Mouse (Mus musculus): ENCODE measurements at regions not wholly inside any gene's neighbourhood (a gene's known extent, or its start where the extent isn't known, plus 50 kb on each side); places are given as distances from the start of the nearest gene placed in this dataset.

- DNase-seq (ENCODE audit: low spot score in 2 of 2) = no peak
These were observed 125.4 kb downstream of the Cd83 start for GRCm38 (mm10) chr13:43909933-43910332.

- DNase-seq (ENCODE audit: low spot score in 2 of 2) = no peak
These were observed 128.9 kb downstream of the Cd83 start for GRCm38 (mm10) chr13:43913476-43913875.

GRCm38 (mm10) chr13:43919781-43920420 lies 135.3 kb downstream of the Cd83 start:
- DNase-seq (ENCODE audit: low spot score in 2 of 2) = no peak

- no peak for DNase-seq (ENCODE audit: low spot score in 2 of 2)
These were observed 145.8 kb downstream of the Cd83 start for GRCm38 (mm10) chr13:43930081-43930981.

GRCm38 (mm10) chr13:43932946-43933345 lies 148.4 kb downstream of the Cd83 start:
- DNase-seq (ENCODE audit: low spot score in 2 of 2) = no peak

GRCm38 (mm10) chr13:43935284-43935683 lies 150.7 kb downstream of the Cd83 start:
- DNase-seq (ENCODE audit: low spot score in 2 of 2) = no peak

GRCm38 (mm10) chr13:43936504-43936903 lies 151.9 kb downstream of the Cd83 start:
- no peak for DNase-seq (ENCODE audit: low spot score in 2 of 2)

GRCm38 (mm10) chr13:43938611-43939010 lies 154.0 kb downstream of the Cd83 start:
- DNase-seq (ENCODE audit: low spot score in 2 of 2) = no peak

- peak in 1 of 2 experiments; percentile 48 for DNase-seq (ENCODE audit: low spot score in 2 of 2)
These were observed 154.8 kb downstream of the Cd83 start for GRCm38 (mm10) chr13:43939375-43939774.

- no peak for DNase-seq (ENCODE audit: low spot score in 2 of 2)
These were observed 157.2 kb downstream of the Cd83 start for GRCm38 (mm10) chr13:43941731-43942130.

- no peak for DNase-seq (ENCODE audit: low spot score in 2 of 2)
These were observed 164.0 kb downstream of the Cd83 start for GRCm38 (mm10) chr13:43948606-43949005.

GRCm38 (mm10) chr13:43949740-43950643 lies 165.4 kb downstream of the Cd83 start:
- DNase-seq (ENCODE audit: low spot score in 2 of 2) = peak; percentile 17 to 36

- DNase-seq (ENCODE audit: low spot score in 2 of 2) = no peak
These were observed 167.9 kb downstream of the Cd83 start for GRCm38 (mm10) chr13:43952491-43952890.

GRCm38 (mm10) chr13:43952972-43953592 lies 168.5 kb downstream of the Cd83 start:
- DNase-seq (ENCODE audit: low spot score in 2 of 2) = no peak

- DNase-seq (ENCODE audit: low spot score in 2 of 2) = no peak
These were observed 170.3 kb downstream of the Cd83 start for GRCm38 (mm10) chr13:43954714-43955393.

GRCm38 (mm10) chr13:43957046-43957445 lies 172.5 kb downstream of the Cd83 start:
- DNase-seq (ENCODE audit: low spot score in 2 of 2) = no peak

GRCm38 (mm10) chr13:43959121-43959572 lies 174.6 kb downstream of the Cd83 start:
- no peak for DNase-seq (ENCODE audit: low spot score in 2 of 2)

- no peak for DNase-seq (ENCODE audit: low spot score in 2 of 2)
These were observed 176.6 kb downstream of the Cd83 start for GRCm38 (mm10) chr13:43961047-43961690.

- DNase-seq (ENCODE audit: low spot score in 2 of 2) = no peak
These were observed 177.4 kb downstream of the Cd83 start for GRCm38 (mm10) chr13:43961987-43962386.

- DNase-seq (ENCODE audit: low spot score in 2 of 2) = no peak
These were observed 178.7 kb downstream of the Cd83 start for GRCm38 (mm10) chr13:43963321-43963720.
